ENCODE assay signal across 15 mouse cellular contexts in genomic region chr13:92584094-92584717, GRCm38 (mm10). TPM values are rescaled to one million over a fixed set of nuclear protein-coding genes. Genes with fewer than 3 reads are reported as not detected.
DNase-seq lines count a peak whose midpoint lies in the region; ATAC-seq and TF ChIP-seq lines count a peak whose summit lies in the region.
"Had no signal": no experiment of that assay in that cellular context is flagged by ENCODE, and none has a peak within 500 bp of the region (broad histone marks: within the 10 kb centered on the region; RNA-seq: fewer than 3 reads in every experiment).

No protein-coding gene starts in this region.

- no peaks in the 10 kb centered on the region for H3K9me3 ChIP-seq in heart, postnatal 0 days (replicated peaks; ENCODE audit: control insufficient read depth, low read length)
- no peaks in the 10 kb centered on the region for H3K9me3 ChIP-seq in lung, embryonic 14.5 days (ENCODE audit: low read depth, low read length)
- no peaks in the 10 kb centered on the region for H3K9me3 ChIP-seq in stomach, postnatal 0 days (ENCODE audit: control insufficient read depth, low read length)
- H3K9me3 ChIP-seq: limb, embryonic 12.5 days; midbrain, embryonic 10.5 days; neural tube, embryonic 15.5 days had no signal

- no peak for TF ChIP-seq EP300 in heart, postnatal 0 days (IDR thresholded peaks at IDR 0.05; ENCODE audit: low read depth)
- TF ChIP-seq EP300 in stomach, postnatal 0 days (optimal IDR thresholded peaks at IDR 0.05), result no peak

- 62% methylated on average over 8 of the region's 8 CpGs for WGBS in heart, postnatal 0 days
- WGBS in lung, embryonic 14.5 days, result 16% methylated on average over 8 of the region's 8 CpGs
- 20% methylated on average over 8 of the region's 8 CpGs for WGBS in lung, adult 2 months
- WGBS in stomach, postnatal 0 days, result 10% methylated on average over 8 of the region's 8 CpGs

- H3K27me3 ChIP-seq in heart, postnatal 0 days (ENCODE audit: control insufficient read depth, insufficient read depth, low read length), result no peaks in the 10 kb centered on the region
- H3K27me3 ChIP-seq in lung, embryonic 14.5 days (ENCODE audit: insufficient read depth, low read length), result no peaks in the 10 kb centered on the region
- H3K27me3 ChIP-seq in stomach, postnatal 0 days (ENCODE audit: control insufficient read depth, insufficient read depth, low read length), result no peaks in the 10 kb centered on the region
- H3K27me3 ChIP-seq: limb, embryonic 12.5 days; neural tube, embryonic 15.5 days had no signal

- H3K9ac ChIP-seq in heart, postnatal 0 days (replicated peaks; ENCODE audit: low read depth, low read length), result no peak overlapping the region
- H3K9ac ChIP-seq in lung, embryonic 14.5 days, result no peak overlapping the region
- no peak overlapping the region for H3K9ac ChIP-seq in stomach, postnatal 0 days (ENCODE audit: low read length)
- H3K9ac ChIP-seq: limb, embryonic 12.5 days; neural tube, embryonic 15.5 days had no signal

- ATAC-seq in heart, postnatal 0 days (ENCODE audit: insufficient read depth, low read depth), result no peak
- peak; percentile 63 for ATAC-seq in lung, embryonic 14.5 days (ENCODE audit: insufficient read depth)
- peak; percentile 24; the same call in 1 of the 2 replicates for ATAC-seq in stomach, postnatal 0 days (ENCODE audit: low FRiP score, low TSS enrichment)

- DNase-seq in heart, postnatal 0 days (ENCODE audit: low spot score), result peak; percentile 35
- no peak for DNase-seq in heart, adult 8-10 months (ENCODE audit: low spot score)
- peak; percentile 94 for DNase-seq in lung, embryonic 14.5 days
- DNase-seq in lung, adult 2 months, result no peak
- DNase-seq in kidney, postnatal 4 days, result peak; percentile 61 to 70
- DNase-seq in stomach, postnatal 0 days (ENCODE audit: low spot score), result peak; percentile 51
- DNase-seq in cerebellum, postnatal 14 days, result no peak
- DNase-seq: thymus, postnatal 36 days had no signal

- H3K4me3 ChIP-seq in heart, postnatal 0 days (ENCODE audit: low read depth, low read length), result no peak overlapping the region
- H3K4me3 ChIP-seq in lung, embryonic 14.5 days (ENCODE audit: low read depth, low read length), result no peak overlapping the region
- no peak overlapping the region for H3K4me3 ChIP-seq in lung, adult 2 months (replicated peaks; ENCODE audit: extremely low read depth, low read depth, low read length)
- H3K4me3 ChIP-seq in stomach, postnatal 0 days (ENCODE audit: low read depth, low read length), result no peak overlapping the region
- H3K4me3 ChIP-seq: limb, embryonic 12.5 days; midbrain, embryonic 10.5 days; neural tube, embryonic 15.5 days had no signal

- H3K27ac ChIP-seq in heart, postnatal 0 days (ENCODE audit: low read depth), result no peak overlapping the region
- H3K27ac ChIP-seq in lung, embryonic 14.5 days (ENCODE audit: low read depth), result peak overlapping the region; percentile 76
- peak overlapping the region; percentile 49 for H3K27ac ChIP-seq in stomach, postnatal 0 days (replicated peaks)
- H3K27ac ChIP-seq: limb, embryonic 12.5 days; midbrain, embryonic 10.5 days; neural tube, embryonic 15.5 days had no signal

- H3K4me1 ChIP-seq in heart, postnatal 0 days (ENCODE audit: control insufficient read depth, insufficient read depth), result peaks cover 7% of the 10 kb centered on the region; the same call in 1 of the 2 replicates
- peaks cover 18% of the 10 kb centered on the region for H3K4me1 ChIP-seq in lung, embryonic 14.5 days (ENCODE audit: insufficient read depth)
- no peaks in the 10 kb centered on the region for H3K4me1 ChIP-seq in lung, adult 2 months (ENCODE audit: control insufficient read depth, insufficient read depth, low read length)
- no peaks in the 10 kb centered on the region for H3K4me1 ChIP-seq in stomach, postnatal 0 days (replicated peaks; ENCODE audit: control insufficient read depth, insufficient read depth)
- H3K4me1 ChIP-seq: limb, embryonic 12.5 days had no signal

- TF ChIP-seq CTCF in heart, postnatal 0 days (IDR thresholded peaks at IDR 0.05; ENCODE audit: low read depth), result no peak
- TF ChIP-seq CTCF in lung, embryonic 14.5 days (IDR thresholded peaks at IDR 0.05; ENCODE audit: low read depth), result no peak
- no peak for TF ChIP-seq CTCF in lung, adult 2 months (IDR thresholded peaks at IDR 0.05; ENCODE audit: insufficient read depth, low read length)
- no peak for TF ChIP-seq CTCF in stomach, postnatal 0 days (IDR thresholded peaks at IDR 0.05; ENCODE audit: low read depth)

- H3K36me3 ChIP-seq in heart, postnatal 0 days (replicated peaks; ENCODE audit: control insufficient read depth, insufficient read depth, low read length), result no peaks in the 10 kb centered on the region
- no peaks in the 10 kb centered on the region for H3K36me3 ChIP-seq in lung, embryonic 14.5 days (ENCODE audit: insufficient read depth)
- H3K36me3 ChIP-seq in stomach, postnatal 0 days (ENCODE audit: control insufficient read depth, insufficient read depth, low read length), result no peaks in the 10 kb centered on the region
- H3K36me3 ChIP-seq: limb, embryonic 12.5 days; midbrain, embryonic 10.5 days; neural tube, embryonic 15.5 days had no signal

- H3K4me2 ChIP-seq in heart, postnatal 0 days (ENCODE audit: low read depth, low read length), result no peak overlapping the region
- H3K4me2 ChIP-seq in lung, embryonic 14.5 days, result no peak overlapping the region; the same call in 1 of the 2 replicates
- peak overlapping the region; percentile 14; the same call in 1 of the 2 replicates for H3K4me2 ChIP-seq in stomach, postnatal 0 days (replicated peaks; ENCODE audit: low read depth)
- H3K4me2 ChIP-seq: limb, embryonic 12.5 days; neural tube, embryonic 15.5 days had no signal

- TF ChIP-seq POLR2A in lung, adult 2 months (IDR thresholded peaks at IDR 0.05; ENCODE audit: borderline replicate concordance, extremely low read depth, low read depth, low read length), result no peak

RNA-seq across cellular contexts. Expression of gene Spz1, which starts 8.2 kb away (rescaled TPM):
- total RNA-seq in heart, postnatal 0 days (2014; rRNA removed; ENCODE audit: low replicate concordance), result not detected in 2 replicates
- polyA plus RNA-seq in heart, postnatal 0 days (2015; fragmentation: Nextera tagmentation; extraction: Ambion mirVana), result not detected in 2 replicates
- not detected for total RNA-seq in heart, adult 8-10 months (2022)
- polyA plus RNA-seq in lung, embryonic 14.5 days (2014; fragmentation: Nextera tagmentation; extraction: Ambion mirVana), result not detected in 2 replicates
- polyA plus RNA-seq in lung, adult 2 months (2012; rRNA removed), result not detected in 2 replicates
- polyA plus RNA-seq in stomach, postnatal 0 days (2015; fragmentation: Nextera tagmentation; extraction: Ambion mirVana), result not detected in 2 replicates
- total RNA-seq: common myeloid progenitor, adult 5-6 weeks; granulocyte monocyte progenitor cell, adult 5-6 weeks; layer of hippocampus, adult 8-10 months had no signal
- polyA plus RNA-seq: forebrain, embryonic 11.5 days; limb, embryonic 12.5 days; midbrain, embryonic 10.5 days; neural tube, embryonic 15.5 days had no signal

RNA-seq across cellular contexts. Expression of gene Serinc5, which starts 26.7 kb away (rescaled TPM):
- 28.2 TPM in 2 replicates for total RNA-seq in heart, postnatal 0 days (2014; rRNA removed; ENCODE audit: low replicate concordance)
- polyA plus RNA-seq in heart, postnatal 0 days (2015; fragmentation: Nextera tagmentation; extraction: Ambion mirVana), result 9.7 and 9.8 TPM in 2 replicates
- total RNA-seq in heart, adult 8-10 months (2022), result 10 to 100 TPM; 10.2 to 11.8 (median 11.0) TPM
- polyA plus RNA-seq in lung, embryonic 14.5 days (2014; fragmentation: Nextera tagmentation; extraction: Ambion mirVana), result 22.0 and 22.5 TPM in 2 replicates
- 28.4 and 38.3 TPM in 2 replicates for polyA plus RNA-seq in lung, adult 2 months (2012; rRNA removed)
- polyA plus RNA-seq in stomach, postnatal 0 days (2015; fragmentation: Nextera tagmentation; extraction: Ambion mirVana), result 14.5 and 16.0 TPM in 2 replicates

RNA-seq across cellular contexts. Expression of gene Zfyve16, which starts 53.5 kb away (rescaled TPM):
- total RNA-seq in heart, postnatal 0 days (2014; rRNA removed; ENCODE audit: low replicate concordance), result 11.2 and 12.3 TPM in 2 replicates
- polyA plus RNA-seq in heart, postnatal 0 days (2015; fragmentation: Nextera tagmentation; extraction: Ambion mirVana), result 6.2 and 6.3 TPM in 2 replicates
- 10 to 100 TPM; 12.0 to 14.9 (median 12.5) TPM for total RNA-seq in heart, adult 8-10 months (2022)
- 11.9 and 13.6 TPM in 2 replicates for polyA plus RNA-seq in lung, embryonic 14.5 days (2014; fragmentation: Nextera tagmentation; extraction: Ambion mirVana)
- 3.1 and 5.1 TPM in 2 replicates for polyA plus RNA-seq in lung, adult 2 months (2012; rRNA removed)
- 3.9 and 4.2 TPM in 2 replicates for polyA plus RNA-seq in stomach, postnatal 0 days (2015; fragmentation: Nextera tagmentation; extraction: Ambion mirVana)

Comparison
In these comparisons a context has a peak if more than half of its experiments do, and no peak if none do; other contexts are left out.
1. DNase-seq: peak in heart, postnatal 0 days (single experiment), lung, embryonic 14.5 days (single experiment), kidney, postnatal 4 days (2 of 2) and stomach, postnatal 0 days (single experiment); none in heart, adult 8-10 months (single experiment), lung, adult 2 months (single experiment) and cerebellum, postnatal 14 days (0 of 2).